Mouse (Mus musculus): ENCODE results near the gene B4galnt4.
A peak's percentile ranks its signal among the peaks of the same experiment; 100 is the strongest.

B4galnt4 gene

DNA sequence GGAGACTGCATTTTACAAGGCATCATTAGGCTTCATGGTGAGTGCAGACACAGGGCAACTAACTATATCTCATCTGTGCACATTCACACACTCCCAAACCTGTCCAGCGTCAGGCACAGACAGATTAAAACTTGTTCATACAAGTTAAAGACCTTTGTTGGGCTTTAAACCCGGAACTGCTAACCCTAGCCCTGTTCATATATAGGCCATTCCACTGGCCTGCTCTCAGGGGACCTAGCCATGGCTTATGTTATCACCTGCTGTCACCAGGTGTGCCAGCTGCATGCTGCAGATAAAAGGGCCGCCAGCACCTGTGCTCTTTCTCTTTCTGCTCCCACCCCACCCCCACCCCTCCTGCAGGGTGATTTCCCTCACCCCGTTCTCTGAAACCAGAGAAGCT lies 18.4 kb upstream of the B4galnt4 start:
- DNase-seq = no peak

DNA sequence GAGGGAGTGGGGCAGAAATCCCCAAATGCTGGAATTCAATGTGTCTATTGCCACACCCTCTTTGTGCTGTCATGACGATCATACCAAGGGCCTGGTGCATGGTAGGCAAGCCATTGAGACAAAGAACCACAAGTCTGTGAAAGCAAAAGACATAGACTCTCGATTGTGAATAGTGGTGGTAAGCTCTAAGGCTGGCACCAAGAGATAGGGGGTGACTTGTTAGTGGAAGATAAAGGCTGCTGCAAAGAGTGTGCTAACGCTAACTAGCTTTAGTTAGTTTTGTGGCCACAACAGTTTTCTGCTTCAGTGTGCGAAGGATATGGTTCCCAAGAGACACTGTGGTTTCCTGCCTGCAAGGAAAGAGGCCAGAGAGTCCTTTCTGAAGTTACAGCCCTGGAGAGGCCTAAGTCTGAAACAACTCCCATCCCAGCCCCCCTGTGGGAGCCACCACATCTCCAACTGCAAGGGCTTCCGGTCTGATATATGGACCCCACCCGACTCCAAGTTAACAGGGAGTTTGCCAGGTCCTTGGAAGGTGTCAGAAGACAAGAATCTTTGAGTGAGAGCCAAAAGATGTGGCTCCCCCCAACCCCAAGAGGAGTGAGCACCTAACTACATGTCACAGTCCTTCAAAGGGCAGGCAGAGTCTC lies 13.8 kb upstream of the B4galnt4 start:
- DNase-seq = peak; percentile 20 to 38

DNA sequence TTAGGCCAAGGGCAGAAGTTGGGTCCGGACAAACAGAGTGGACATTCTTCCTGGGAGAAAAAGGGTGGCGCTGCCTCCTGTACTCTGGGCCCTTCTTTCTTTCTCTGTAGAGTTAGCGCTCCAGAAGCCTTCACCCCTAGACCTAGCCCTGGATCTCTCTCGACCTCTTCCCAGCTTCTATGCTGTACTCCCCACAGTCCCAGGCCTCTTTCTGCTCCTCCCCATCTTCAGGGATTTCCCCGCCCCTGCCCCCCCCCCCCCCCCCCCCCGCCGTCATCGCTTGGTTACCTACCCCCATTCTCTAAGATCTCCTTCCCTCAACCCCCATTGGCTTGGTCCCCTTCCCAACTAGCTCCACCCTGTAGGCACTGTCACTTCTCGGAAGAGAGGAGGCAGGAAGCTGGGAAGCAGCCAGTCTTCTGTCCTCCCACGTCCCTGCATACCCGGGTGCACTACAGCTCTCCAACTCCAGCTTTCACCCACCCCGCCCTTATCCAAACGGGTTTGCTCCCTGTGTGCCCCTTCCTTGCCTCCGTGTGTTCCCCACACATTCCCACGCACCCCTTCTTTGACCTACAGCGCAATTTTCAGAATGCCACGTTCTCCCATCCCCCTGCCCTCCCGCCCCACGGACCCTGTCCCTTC lies 13.2 kb upstream of the B4galnt4 start:
- DNase-seq = peak; percentile 90 to 92

DNA sequence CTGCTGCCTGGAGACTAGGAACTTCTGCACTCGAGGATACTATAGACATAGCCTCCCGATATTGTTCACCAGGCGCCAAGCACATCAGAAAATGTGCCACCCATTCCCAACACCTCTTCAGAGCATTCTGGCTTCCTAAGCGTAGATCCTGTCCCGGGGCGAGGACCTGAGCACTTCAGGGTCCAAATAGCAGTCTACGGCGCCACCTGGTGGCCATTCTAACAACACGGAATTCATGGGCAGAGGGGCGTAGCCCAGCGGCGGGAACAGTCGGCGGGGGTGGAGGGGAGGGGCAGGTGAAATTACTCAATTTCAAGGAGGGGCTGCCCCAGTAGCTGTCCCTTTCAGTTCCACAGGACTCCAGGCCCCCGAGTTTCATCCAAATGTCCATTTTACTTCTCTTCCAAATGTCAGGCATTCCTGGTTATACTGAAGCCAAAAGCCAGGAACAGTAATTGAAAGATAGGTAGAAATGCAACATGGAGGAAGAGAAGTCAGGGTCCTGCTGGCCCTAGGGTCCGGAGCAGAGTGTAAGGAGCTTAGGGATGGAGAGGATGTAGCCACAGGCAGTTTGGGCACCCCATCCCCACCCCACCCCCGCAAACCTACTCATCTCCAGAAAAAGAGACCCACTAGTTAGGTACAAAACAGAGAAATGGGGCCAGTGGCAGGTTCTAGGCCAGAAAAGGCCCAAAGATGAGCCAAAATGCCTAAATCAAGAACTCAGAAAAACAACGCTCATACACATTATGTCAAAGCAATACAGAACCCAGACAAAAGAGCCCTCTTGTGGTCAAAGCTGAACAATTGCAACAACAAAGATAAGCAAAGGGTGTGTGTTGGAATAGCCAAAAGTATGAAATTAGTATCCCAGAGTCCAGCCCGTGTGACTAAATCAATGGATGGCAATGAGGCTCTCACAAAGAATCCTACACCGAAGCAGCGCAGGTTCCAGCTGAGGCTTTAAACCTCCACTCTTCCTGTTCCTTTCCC lies 12.4 kb upstream of the B4galnt4 start:
- DNase-seq = peak; percentile 92 to 95

DNA sequence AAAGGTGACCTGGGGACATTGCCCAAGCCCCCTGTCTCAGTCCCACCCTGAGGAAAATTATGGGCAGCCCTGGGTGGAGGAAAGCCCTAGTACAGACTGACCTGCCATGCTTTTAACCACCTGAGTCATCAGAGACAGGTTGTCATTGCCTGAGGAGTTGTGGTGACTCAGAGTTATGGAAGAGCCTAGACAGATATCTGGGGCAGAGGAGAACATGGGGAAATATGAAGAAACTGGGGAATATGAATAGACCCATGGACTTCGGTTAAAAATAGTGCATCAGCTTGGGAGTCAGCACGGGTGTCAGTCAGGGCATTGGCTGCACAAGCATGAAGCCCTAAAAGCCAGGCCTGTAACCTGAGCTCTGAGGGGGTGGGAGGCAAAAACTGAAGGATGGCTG lies 11.6 kb upstream of the B4galnt4 start:
- DNase-seq = no peak

DNA sequence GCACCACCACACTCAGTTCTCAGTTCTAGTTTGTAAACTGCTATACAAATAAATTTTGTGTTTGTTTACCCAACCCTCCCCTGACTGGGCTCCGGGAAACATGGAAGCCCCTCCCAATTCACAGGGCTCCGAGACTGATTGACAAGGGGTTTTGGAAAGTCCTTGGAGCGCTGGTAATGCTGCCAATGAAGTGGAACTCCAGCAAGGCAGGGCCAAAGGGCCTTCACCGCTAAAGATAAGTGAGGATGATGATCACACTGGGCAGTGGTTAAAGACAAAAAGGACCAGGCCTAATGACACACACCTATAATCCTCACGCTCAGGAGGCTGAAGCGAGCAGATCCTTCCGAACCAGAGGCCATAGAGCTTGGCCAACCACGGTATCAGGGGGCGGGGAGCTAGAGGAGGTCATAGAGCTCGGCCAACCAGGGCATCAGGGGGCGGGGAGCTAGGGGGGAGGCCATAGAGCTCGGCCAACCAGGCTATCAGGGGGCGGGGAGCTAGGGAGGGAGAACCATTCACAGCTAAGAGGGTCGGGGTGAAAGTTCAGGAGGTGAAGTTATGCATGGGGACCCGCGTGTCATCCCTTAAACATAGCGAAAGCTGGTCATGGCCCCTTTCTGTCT lies 9.7 kb upstream of the B4galnt4 start:
- no peak for DNase-seq

DNA sequence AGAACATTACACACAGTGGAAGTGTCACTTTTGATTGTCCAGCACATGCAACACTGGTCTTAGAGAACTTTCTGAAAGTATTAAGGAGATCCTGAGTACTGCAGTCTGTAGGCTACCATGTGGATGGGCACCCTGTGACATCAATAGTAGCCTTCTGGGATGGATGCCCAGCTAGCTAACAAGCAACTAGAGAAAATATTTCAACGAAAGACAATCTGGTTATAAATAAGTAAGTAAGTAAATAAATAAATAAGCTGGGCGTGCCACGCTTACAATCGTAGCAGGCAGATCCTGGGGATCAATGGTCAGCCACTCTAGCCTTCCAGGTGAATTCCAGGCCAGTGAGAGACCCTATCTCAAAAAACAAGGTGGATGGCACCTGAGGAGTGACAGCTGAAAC lies 8.9 kb upstream of the B4galnt4 start:
- DNase-seq = no peak

DNA sequence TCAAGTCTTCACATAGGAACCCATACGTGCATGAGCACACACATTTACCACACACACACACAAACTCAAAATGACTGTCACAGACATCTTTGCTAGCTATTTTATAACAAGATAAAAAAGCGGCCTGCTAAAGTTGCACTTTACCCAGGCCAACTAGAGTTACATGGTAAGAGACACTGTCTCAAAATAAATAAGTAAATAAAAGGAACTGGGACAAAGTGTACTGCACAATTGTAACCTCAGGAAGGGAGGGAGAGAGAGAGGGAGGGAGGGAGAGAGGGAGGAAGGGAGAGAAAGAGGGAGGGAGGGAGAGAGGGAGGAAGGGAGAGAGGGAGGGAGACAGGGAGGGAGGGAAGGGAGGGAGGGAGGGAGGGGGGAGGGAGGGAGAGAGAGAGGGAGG lies 8.5 kb upstream of the B4galnt4 start:
- DNase-seq = no peak

DNA sequence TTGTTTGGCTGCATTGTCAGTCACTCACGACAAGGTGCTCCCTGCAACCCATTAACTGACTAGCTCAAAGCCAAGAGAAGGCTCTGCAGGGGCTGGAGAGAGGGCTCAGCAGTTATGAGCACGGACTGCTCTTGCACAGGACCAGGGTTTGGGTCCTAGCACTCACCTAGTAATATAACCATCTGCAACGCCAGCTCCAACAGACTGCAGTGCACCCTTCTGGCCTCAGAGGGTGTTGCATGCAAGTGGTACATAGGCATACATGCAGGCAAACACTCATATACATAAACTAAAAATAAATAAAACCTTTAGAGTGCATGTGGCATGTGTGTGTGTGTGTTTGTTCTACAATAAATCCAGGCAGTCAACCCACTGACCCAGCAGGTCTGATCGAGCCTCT lies 5.1 kb upstream of the B4galnt4 start:
- DNase-seq = no peak

DNA sequence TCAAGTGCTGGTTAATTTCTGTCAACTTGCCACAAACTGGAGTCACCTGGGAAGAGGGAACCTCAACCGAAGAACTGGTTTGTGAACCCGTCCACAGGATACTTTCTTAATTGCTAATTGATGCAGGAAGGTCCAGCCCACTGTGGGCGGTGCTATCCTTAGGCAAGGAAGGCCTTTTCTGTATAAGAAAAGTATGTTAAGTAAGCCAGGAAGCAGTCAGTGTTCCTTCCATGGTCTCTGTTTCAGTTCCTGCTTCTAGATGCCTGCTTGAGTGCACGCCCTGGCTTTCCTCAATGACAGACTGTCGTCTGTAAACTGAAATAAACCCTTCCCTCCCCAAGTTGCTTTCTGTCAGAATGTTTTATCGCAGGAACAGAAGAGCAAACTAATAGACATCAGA lies 3.9 kb upstream of the B4galnt4 start:
- no peak for DNase-seq

DNA sequence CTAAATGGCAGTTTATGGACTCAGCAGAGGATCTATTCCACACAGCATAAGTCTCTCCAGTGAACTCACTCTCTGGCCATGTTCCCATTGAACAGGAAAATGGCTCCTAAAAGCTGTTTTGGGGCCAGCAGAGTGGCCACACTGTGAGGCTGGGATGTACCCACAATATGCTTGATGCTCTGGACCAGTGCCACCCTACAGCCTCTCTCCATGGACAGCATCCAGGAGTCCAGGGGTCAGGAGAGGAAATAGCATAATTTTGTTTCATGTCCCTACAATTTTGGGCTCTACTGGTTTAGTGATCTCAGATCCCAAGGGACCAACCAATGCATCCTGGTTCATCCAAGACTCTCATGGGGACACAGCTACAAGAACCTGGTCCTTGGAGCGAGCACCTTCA lies 3.4 kb upstream of the B4galnt4 start:
- no peak for DNase-seq

DNA sequence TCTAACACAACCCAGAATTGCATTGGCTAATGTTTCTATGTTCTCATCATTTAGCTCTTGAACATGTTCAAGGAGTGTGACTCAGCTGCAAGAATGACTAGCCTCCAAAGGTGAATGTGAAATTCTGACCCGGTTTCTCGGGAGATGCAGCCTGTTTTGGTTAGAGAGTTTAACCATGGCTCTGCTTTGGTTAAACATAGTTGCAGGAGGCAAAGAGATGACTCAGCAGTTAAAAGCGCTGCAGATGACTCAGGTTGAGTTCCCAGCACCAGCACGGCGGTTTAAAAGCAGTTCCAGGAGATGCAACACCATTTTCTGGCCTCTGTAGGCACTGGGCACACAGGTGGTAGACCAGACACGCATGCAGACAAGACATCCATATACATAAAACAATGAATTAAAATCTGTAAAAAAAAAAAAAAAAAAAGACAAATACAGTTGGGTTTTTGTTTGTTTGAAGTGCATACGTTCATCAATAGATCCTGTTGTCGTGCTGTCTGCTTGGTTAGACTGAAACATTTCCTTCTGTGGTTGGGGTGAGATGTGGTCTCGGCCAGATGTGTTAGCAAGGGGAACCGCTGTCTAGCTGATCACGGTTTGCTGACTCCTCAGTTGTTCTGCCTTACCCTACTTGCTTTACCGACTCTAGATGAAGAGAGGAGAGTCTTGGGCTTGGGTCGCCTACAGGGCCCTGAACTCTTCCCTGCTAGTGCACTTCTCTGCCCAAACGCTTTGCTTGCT lies 2.1 kb upstream of the B4galnt4 start:
- DNase-seq = no peak

DNA sequence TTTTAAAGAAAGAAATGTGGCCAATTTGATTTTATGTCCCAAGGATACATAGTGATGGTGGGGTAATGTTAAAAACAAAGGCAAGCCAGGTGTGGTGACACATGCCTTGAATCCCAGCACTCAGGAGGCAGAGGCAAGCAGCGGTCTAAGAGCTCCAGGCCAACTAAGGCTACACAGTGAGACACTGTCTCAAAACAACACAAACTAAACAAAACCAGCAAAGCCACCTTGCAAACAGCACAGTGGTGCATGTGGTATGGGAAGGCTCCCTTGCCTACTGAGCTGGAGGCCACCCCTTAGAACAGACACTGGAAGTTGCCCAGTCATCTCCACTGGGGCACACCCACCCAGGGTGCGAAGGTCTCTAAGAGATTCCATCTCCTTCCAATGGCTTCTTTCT lies 975 bp upstream of the B4galnt4 start:
- no peak for DNase-seq

DNA sequence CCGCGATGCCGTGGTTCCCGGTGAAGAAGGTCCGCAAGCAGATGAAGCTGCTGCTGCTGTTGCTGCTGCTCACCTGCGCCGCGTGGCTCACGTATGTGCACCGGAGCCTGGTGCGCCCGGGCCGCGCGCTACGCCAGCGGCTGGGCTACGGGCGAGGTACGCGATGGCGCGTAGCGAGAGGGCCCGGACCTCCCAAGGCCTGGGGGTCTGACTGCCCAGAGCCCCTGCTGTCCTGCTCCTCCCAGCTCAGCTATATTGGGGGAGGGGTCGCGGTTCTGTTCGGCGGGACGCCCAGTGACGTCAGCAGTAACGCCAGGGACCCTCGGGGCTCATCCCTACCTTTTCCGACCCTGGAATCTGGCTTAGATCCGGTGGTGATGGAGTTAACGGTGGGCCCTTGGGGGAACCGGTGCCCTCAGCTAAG lies 377 bp downstream of the B4galnt4 start:
- DNase-seq = no peak

DNA sequence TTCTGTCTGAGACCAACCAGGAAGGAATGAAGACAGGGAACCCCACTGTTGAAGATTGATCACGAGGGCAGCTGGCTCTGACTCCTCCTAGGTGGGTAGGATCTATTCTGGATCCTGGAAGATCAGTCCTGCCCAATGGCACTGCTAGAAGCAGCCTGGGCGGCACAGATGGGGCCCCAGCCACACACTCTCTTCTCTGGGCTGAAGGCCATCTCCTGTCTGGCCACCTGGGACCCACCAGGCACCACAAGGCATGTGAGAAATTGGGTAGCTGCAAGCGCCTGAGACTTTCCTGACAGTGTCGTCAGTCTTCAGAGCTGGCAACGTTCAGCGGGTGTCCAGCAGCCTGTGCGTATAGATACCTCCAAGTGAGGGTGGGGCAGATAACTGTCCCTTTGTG lies 1.6 kb downstream of the B4galnt4 start:
- DNase-seq = no peak

DNA sequence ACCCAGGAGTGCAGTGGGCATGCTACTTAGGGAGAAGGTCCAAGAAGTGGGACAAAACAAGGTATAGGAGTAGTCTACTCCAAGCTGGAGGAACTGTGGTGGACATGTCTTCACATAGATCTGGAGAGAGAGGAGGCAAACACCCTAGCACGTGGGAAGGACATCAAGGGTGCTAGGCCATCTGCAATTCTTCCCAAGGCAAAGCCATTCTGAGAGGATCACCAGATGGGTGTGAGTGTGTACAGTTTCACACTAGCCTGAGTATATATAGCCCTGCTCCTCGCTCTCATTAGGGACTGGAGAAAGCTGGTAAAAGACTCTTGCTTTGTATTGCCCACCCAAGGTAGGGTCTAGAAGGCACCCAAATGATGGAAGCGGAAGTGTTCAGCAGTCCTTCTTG lies 2.4 kb downstream of the B4galnt4 start:
- no peak for DNase-seq

DNA sequence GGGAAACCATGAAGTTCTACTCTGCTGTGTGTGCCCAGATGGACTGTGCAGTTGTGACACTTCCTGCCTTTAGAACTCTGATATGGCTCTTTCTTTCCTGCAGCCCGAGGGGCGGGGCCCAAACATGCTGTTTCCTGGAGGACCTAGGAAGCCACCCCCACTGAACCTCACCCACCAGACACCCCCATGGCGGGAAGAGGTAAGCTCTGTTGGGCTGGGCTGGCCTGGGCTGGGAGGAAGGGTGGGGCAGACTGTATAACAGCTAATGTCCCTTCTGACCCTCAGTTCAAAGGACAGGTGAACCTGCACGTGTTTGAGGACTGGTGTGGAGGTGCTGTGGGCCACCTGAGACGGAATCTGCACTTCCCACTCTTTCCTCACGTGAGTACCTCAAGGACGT lies 3.3 kb downstream of the B4galnt4 start:
- no peak for DNase-seq

DNA sequence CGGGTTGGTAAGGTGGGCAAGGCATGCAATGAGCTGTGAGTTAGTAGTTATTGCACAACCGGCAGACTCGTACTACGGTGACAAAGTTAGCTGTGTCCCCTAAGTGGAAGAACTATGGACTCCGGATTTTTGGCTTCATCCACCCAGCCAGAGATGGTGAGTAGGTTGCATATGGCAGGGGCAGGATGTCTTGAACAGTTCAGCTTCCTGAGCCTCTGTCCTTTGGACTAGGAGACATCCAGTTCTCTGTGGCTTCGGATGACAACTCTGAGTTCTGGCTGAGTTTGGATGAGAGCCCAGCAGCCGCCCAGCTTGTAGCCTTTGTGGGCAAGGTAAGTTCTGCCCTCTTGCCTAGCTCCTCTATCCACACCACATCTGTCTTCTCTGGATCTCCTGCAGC lies 3.7 kb downstream of the B4galnt4 start:
- DNase-seq = no peak

DNA sequence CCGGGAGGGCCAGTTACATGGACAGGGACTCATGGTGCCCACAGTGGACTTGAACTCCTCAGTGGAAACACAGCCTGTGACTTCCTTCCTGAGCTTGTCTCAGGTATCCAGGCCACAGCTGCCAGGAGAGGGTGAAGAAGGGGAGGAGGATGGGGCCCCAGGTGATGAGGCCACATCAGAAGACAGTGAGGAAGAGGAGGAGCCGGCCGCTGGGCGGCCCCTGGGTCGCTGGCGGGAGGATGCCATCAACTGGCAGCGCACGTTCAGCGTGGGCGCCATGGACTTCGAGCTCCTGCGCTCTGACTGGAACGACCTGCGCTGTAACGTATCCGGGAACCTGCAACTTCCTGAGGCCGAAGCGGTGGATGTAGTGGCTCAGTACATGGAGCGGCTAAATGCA lies 7.4 kb downstream of the B4galnt4 start:
- no peak for DNase-seq

DNA sequence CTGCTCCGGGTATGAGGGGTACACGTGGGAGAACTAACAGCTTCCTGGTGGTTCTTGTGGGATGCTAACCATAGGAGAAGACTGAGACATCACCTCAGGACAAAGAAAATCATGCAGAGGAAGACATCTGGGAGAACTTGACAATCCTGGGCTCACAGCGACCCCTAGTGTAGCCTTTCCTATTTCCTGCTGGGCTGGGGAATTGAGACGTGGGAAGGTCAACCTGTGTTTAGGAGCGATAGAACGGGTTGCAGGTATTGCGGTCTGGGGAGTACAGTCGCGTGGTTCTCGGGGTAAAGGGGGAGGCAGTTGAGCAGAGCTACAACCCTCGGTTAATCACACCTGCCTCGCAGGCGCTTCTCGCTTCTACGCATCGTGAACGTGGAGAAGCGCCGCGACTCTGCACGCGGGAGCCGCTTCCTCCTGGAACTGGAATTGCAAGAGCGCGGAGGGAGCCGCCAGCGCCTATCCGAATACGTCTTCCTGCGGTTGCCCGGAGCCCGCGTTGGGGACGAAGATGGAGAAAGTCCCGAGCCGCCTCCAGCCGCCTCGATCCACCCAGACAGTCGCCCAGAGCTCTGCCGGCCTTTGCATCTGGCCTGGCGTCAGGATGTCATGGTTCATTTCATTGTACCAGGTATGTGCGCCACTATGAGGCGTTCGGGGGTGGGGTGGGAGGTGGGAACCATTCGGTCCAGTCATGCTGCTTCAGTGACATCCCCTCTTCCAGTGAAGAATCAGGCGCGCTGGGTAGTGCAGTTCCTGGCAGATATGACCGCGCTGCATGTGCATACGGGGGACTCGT lies 9.4 kb downstream of the B4galnt4 start:
- peak; percentile 69 to 75 for DNase-seq

DNA sequence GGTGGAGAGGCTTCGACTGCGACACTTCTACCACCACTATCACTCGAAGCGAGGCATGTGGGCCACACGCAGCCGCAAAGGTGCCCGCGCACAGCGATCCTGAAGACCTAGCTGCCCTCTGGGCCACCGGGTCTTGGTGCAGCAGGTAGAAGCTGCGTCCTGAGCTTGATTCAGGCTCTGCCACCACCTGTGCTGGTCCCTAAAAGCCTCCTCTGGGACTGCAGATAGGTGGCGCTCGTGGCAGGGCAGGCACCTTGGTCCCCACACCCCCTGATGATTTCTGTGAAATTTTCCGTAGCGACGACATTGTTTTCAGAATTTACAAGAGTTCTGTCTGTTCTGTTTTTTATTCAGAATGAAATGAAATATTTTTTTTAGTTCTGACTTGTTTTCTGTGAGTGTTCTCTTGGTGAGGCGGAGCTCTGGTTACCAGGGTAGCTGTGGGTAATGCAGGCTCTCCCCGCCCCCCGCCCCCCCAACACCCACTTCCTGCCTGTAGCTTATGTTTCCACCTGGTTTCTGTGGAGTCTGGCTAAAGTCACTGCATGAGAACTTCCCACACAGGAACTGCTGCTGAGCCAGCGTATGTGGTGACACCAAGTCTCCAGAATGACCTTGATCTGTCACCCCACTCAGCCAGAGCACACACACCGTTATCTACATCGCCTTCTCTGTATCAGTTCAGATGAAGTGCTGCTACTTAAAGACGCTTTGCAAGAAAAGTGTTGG lies 11.3 kb downstream of the B4galnt4 start:
- DNase-seq = peak in 1 of 2 experiments; percentile 35

Data from lung, adult 18-20 months (tissue).